Mouse (Mus musculus) G1E (cell line): ENCODE data around the gene Agbl4. TPM values are rescaled to one million over a fixed set of nuclear protein-coding genes. Genes with fewer than 3 reads are reported as not detected.

Source experiments
- ATAC-seq: 2 replicates; pipeline ENCODE4 v1.8.0; 2016; ENCODE audit warnings: mild to moderate bottlenecking; ENCODE audit not compliant: insufficient number of reproducible peaks, poor library complexity, low FRiP score, severe bottlenecking; ENCODE audit errors: extremely low read depth
- DNase-seq: peaks from one replicate; pipeline ENCODE4 v3.0.0; 2012; ENCODE audit warnings: low spot score
- H3K27me3 ChIP-seq: 2 replicates; pipeline ENCODE4 v1.6.1; 2012; ENCODE audit warnings: mild to moderate bottlenecking, low read length, inconsistent platforms; ENCODE audit not compliant: insufficient read depth
- H3K36me3 ChIP-seq: replicated peaks from 2 replicates; pipeline ENCODE3; 2012; ENCODE audit warnings: mild to moderate bottlenecking, inconsistent platforms
- H3K4me1 ChIP-seq: 2 replicates; pipeline ENCODE4 v1.6.1; 2012; ENCODE audit warnings: low read depth, low read length, inconsistent platforms, mixed read lengths; ENCODE audit not compliant: insufficient read depth
- H3K4me3 ChIP-seq: 2 replicates; pipeline ENCODE4 v1.5.1; 2012; ENCODE audit warnings: low read depth, mild to moderate bottlenecking, inconsistent platforms, low read length, moderate library complexity, mixed read lengths
- H3K9me3 ChIP-seq: replicated peaks from 2 replicates; pipeline ENCODE4 v1.6.1; 2012; ENCODE audit warnings: inconsistent platforms
- CTCF ChIP-seq: IDR thresholded peaks from 2 replicates; pipeline ENCODE4 v1.5.1; 2012; ENCODE audit warnings: low read depth, low read length, inconsistent platforms, mixed read lengths
- GATA1 ChIP-seq: IDR thresholded peaks from 2 replicates; pipeline ENCODE4 v1.6.1; 2012; ENCODE audit warnings: borderline replicate concordance, low read length, inconsistent platforms, mixed read lengths
- GATA2 ChIP-seq: IDR thresholded peaks from 2 replicates; pipeline ENCODE4 v1.6.1; 2012; ENCODE audit warnings: low read depth, low read length, inconsistent platforms, borderline replicate concordance
- POLR2AphosphoS5 ChIP-seq: IDR thresholded peaks from 2 replicates; pipeline ENCODE4 v1.6.1; 2012; ENCODE audit warnings: low read depth, low read length, inconsistent platforms; ENCODE audit not compliant: insufficient replicate concordance
- TAL1 ChIP-seq: conservative IDR thresholded peaks from 2 replicates; pipeline ENCODE4 v1.6.1; 2012; ENCODE audit warnings: low read depth, low read length, inconsistent platforms, mixed read lengths
- polyA plus RNA-seq: library from polyadenylated mRNA; stranded (reverse); fragments of >175 nt; gene quantifications from 2 replicates; pipeline ENCODE4 v1.2.3, GENCODE M21; 2012
- total RNA-seq, 2 experiments: library from RNA; stranded (forward) in 1 of 2; stranded (reverse) in 1 of 2; fragments of 200-1000 nt in 1 of 2; fragments of >200 nt in 1 of 2; fragmentation: Nextera tagmentation in 1 of 2; gene quantifications; 2 replicates each; pipeline ENCODE4 v1.2.3; 2014 to 2017

The Agbl4 gene
- total and polyA plus RNA-seq, 3 experiments = 0.55 TPM; not detected in 2

GRCm38 (mm10) chr4:111584286-111584685 is 1186.8 kb downstream of the Agbl4 start:
- H3K9me3 ChIP-seq = peaks cover 19% of the 10 kb centered on the region
- TF ChIP-seq TAL1 (no peak), CTCF (no peak), POLR2AphosphoS5 (no peak), GATA1 (no peak), GATA2 (no peak)

GRCm38 (mm10) chr4:111588211-111588610 is 1190.8 kb downstream of the Agbl4 start:
- ATAC-seq = no peak
- no peaks in the 10 kb centered on the region for H3K27me3 ChIP-seq
- TF ChIP-seq TAL1 (no peak), POLR2AphosphoS5 (no peak), GATA1 (no peak), CTCF (no peak), GATA2 (no peak)

More at GRCm38 (mm10) chr4:111584286-111584685, 1186.8 kb downstream of the Agbl4 start:
- no peaks in the 10 kb centered on the region for H3K4me1 ChIP-seq
- H3K36me3 ChIP-seq = no peaks in the 10 kb centered on the region
- ATAC-seq (no peak), DNase-seq (no peak)
- no peaks in the 10 kb centered on the region for H3K27me3 ChIP-seq
- H3K4me3 ChIP-seq = no peak overlapping the region

GRCm38 (mm10) chr4:111589467-111590170 is 1192.2 kb downstream of the Agbl4 start:
- H3K4me3 ChIP-seq = no peak overlapping the region
- DNase-seq = no peak
- no peaks in the 10 kb centered on the region for H3K4me1 ChIP-seq
- peaks cover 8% of the 10 kb centered on the region; the same call in 1 of the 2 replicates for H3K9me3 ChIP-seq
- no peaks in the 10 kb centered on the region for H3K27me3 ChIP-seq
- TF ChIP-seq GATA2 (no peak), POLR2AphosphoS5 (no peak), TAL1 (no peak), GATA1 (no peak), CTCF (no peak)
- ATAC-seq = no peak
- no peaks in the 10 kb centered on the region for H3K36me3 ChIP-seq

More at GRCm38 (mm10) chr4:111588211-111588610, 1190.8 kb downstream of the Agbl4 start:
- H3K4me3 ChIP-seq = no peak overlapping the region
- DNase-seq = no peak
- H3K9me3 ChIP-seq = peaks cover 15% of the 10 kb centered on the region
- H3K36me3 ChIP-seq = no peaks in the 10 kb centered on the region
- no peaks in the 10 kb centered on the region for H3K4me1 ChIP-seq

GRCm38 (mm10) chr4:111594655-111595295 is 1197.3 kb downstream of the Agbl4 start:
- no peak for DNase-seq
- no peak overlapping the region for H3K4me3 ChIP-seq
- H3K9me3 ChIP-seq = peaks cover 22% of the 10 kb centered on the region
- TF ChIP-seq TAL1 (no peak), GATA1 (no peak), POLR2AphosphoS5 (no peak), GATA2 (no peak), CTCF (no peak)
- ATAC-seq = no peak
- H3K4me1 ChIP-seq = no peaks in the 10 kb centered on the region
- no peaks in the 10 kb centered on the region for H3K27me3 ChIP-seq
- H3K36me3 ChIP-seq = no peaks in the 10 kb centered on the region

- no peak for DNase-seq
- Histone ChIP-seq H3K36me3 (no peaks in the 10 kb centered on the region), H3K27me3 (no peaks in the 10 kb centered on the region), H3K4me3 (no peak overlapping the region), H3K4me1 (no peaks in the 10 kb centered on the region), H3K9me3 (peaks cover 21% of the 10 kb centered on the region)
- ATAC-seq = no peak
- TF ChIP-seq TAL1 = no peak
- no peak for TF ChIP-seq GATA1
- TF ChIP-seq GATA2 = no peak
These were observed 1199.8 kb downstream of the Agbl4 start for GRCm38 (mm10) chr4:111597249-111597661.

- no peak for ATAC-seq
- H3K27me3 ChIP-seq = no peaks in the 10 kb centered on the region
- H3K9me3 ChIP-seq = peaks cover 21% of the 10 kb centered on the region
- no peaks in the 10 kb centered on the region for H3K4me1 ChIP-seq
- no peak for TF ChIP-seq GATA2
- TF ChIP-seq POLR2AphosphoS5 = no peak
- no peak for TF ChIP-seq CTCF
- H3K36me3 ChIP-seq = no peaks in the 10 kb centered on the region
- no peak for DNase-seq
- H3K4me3 ChIP-seq = no peak overlapping the region
These were observed 1200.5 kb downstream of the Agbl4 start for GRCm38 (mm10) chr4:111597986-111598385.
